Mouse (Mus musculus) intestine, postnatal 0 days (tissue): ENCODE results near the gene Ttll6. TPM values are rescaled to one million over a fixed set of nuclear protein-coding genes. Genes with fewer than 3 reads are reported as not detected.

ENCODE experiments used
- ATAC-seq: fragments of 200-750 bp; cut with Nextera tagmentation; 2 replicates; pipeline ENCODE4 v1.8.0; 2017; ENCODE audit warnings: mild to moderate bottlenecking, moderate TSS enrichment, moderate library complexity
- H3K27ac ChIP-seq: fragments of 300-500 bp; sonication (generic); 2 replicates; pipeline ENCODE4 v1.5.1; 2014; ENCODE audit warnings: mild to moderate bottlenecking, low read depth, low read length, moderate library complexity
- H3K27me3 ChIP-seq: fragments of 300-500 bp; sonication (generic); replicated peaks from 2 replicates; pipeline ENCODE4 v1.6.1; 2014; ENCODE audit warnings: low read length, mixed read lengths; ENCODE audit not compliant: control insufficient read depth, insufficient read depth
- H3K36me3 ChIP-seq: fragments of 300-500 bp; sonication (generic); 2 replicates; pipeline ENCODE4 v1.6.1; 2014; ENCODE audit warnings: mild to moderate bottlenecking, moderate library complexity; ENCODE audit not compliant: control insufficient read depth, insufficient read depth
- H3K4me1 ChIP-seq: fragments of 300-500 bp; sonication (generic); replicated peaks from 2 replicates; pipeline ENCODE4 v1.6.1; 2014; ENCODE audit warnings: antibody characterized with exemption, low read length, mixed read lengths; ENCODE audit not compliant: control insufficient read depth, insufficient read depth
- H3K4me2 ChIP-seq: fragments of 300-500 bp; sonication (generic); replicated peaks from 2 replicates; pipeline ENCODE4 v1.6.1; 2014; ENCODE audit warnings: low read depth, mild to moderate bottlenecking, moderate library complexity
- H3K4me3 ChIP-seq: fragments of 300-500 bp; sonication (generic); 2 replicates; pipeline ENCODE4 v1.5.1; 2014; ENCODE audit warnings: low read depth, low read length
- H3K9ac ChIP-seq: fragments of 300-500 bp; sonication (generic); 2 replicates; pipeline ENCODE4 v1.6.1; 2014; ENCODE audit warnings: mild to moderate bottlenecking, low read depth, low read length
- H3K9me3 ChIP-seq: fragments of 300-500 bp; sonication (generic); 2 replicates; pipeline ENCODE4 v1.6.1; 2016; ENCODE audit warnings: mixed run types; ENCODE audit not compliant: control insufficient read depth
- CTCF ChIP-seq: sonication (generic); IDR thresholded peaks from 2 replicates; pipeline ENCODE4 v1.5.1; 2016; ENCODE audit warnings: low read depth, mild to moderate bottlenecking, control low read depth, antibody characterized with exemption, moderate library complexity
- WGBS: fragments of 180-500 bp; shearing (Covaris S2); extraction: QIAGEN DNeasy Blood & Tissue Kit; methylation state at CpG from one replicate; pipeline ENCODE4 v1.1.7; 2014; 5-methylcytosine and 5-hydroxymethylcytosine counted together
- polyA plus RNA-seq: library from polyadenylated mRNA; unstranded; fragments of >200 nt; fragmentation: Nextera tagmentation; extraction: Ambion mirVana; gene quantifications from 2 replicates; pipeline ENCODE4 v1.2.1, GENCODE M21; 2015

Gene Ttll6
- polyA plus RNA-seq, 1 experiment from 2014 or later, result 0.10 TPM

DNA sequence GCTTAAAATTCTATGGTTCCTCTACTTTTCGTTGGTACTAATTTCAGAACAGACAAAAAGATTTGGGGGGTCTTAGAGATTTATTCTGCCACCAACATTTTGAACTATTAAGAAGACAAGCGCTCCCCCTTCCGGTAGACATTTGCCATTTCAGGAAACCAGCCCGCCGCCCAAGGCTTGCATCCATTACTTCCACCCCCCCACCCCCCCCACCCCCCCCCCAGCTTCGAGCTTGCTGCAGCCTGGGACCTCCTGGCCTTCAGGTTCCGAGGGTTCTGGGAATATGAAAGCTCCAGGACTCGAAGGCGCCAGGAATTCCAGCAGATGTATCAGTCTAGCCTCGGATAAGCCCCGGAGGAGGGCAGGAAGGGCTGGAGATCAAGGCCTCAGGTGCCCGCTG is 65.1 kb downstream of the Ttll6 start:
- no peaks in the 10 kb centered on the region for H3K4me1 ChIP-seq
- no peak overlapping the region for H3K4me3 ChIP-seq
- H3K27ac ChIP-seq, result no peak overlapping the region
- H3K9ac ChIP-seq, result no peak overlapping the region
- peak; percentile 58 for TF ChIP-seq CTCF
- no peaks in the 10 kb centered on the region for H3K36me3 ChIP-seq
- no peak for ATAC-seq
- no peak overlapping the region for H3K4me2 ChIP-seq
- H3K9me3 ChIP-seq, result no peaks in the 10 kb centered on the region
- under 1% methylated on average over 11 of the region's 12 CpGs for WGBS
- peaks cover 100% of the 10 kb centered on the region for H3K27me3 ChIP-seq

- no peaks in the 10 kb centered on the region for H3K9me3 ChIP-seq
- no peak overlapping the region for H3K27ac ChIP-seq
- no peaks in the 10 kb centered on the region for H3K36me3 ChIP-seq
- no peaks in the 10 kb centered on the region for H3K4me1 ChIP-seq
- no peak for TF ChIP-seq CTCF
- ATAC-seq, result no peak
- 4% methylated on average over 22 of the region's 22 CpGs for WGBS
- no peak overlapping the region for H3K9ac ChIP-seq
- H3K4me3 ChIP-seq, result no peak overlapping the region
- 0 out of 2 replicates have a peak overlapping the region, but pooled peaks have one; percentile 9 for H3K4me2 ChIP-seq
- H3K27me3 ChIP-seq, result peaks cover 100% of the 10 kb centered on the region
These were observed 65.8 kb downstream of the Ttll6 start for GRCm38 (mm10) chr11:96199181-96200086.

DNA sequence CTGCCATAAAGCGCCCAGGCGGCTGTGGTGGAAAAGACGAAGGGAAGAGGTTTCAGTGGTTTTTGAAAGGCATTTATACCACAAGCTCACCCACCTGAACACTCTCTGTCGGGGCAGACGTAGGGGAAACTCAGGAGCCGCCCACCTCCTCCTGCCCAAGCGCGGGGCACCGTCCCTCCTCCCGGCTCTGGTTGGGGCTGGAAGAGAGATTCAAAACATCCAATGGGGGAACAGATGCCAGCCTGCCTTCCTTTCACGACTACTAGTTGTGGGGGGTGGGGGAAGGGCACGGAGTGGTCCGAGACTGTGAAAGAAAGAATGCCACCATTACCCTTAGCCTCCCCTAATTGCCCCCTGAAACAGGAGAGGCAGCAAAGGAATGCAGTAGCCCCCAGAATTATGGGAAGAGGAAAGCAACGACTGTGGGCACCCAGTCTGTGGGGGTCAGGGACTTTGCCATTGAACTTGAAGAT is 66.6 kb downstream of the Ttll6 start:
- Histone ChIP-seq H3K9me3 (no peaks in the 10 kb centered on the region), H3K36me3 (no peaks in the 10 kb centered on the region), H3K9ac (no peak overlapping the region), H3K27me3 (peaks cover 100% of the 10 kb centered on the region), H3K4me1 (no peaks in the 10 kb centered on the region), H3K4me3 (no peak overlapping the region), H3K27ac (no peak overlapping the region), H3K4me2 (0 out of 2 replicates have a peak overlapping the region, but pooled peaks have one; percentile 9)
- TF ChIP-seq CTCF, result no peak
- no peak for ATAC-seq
- WGBS, result under 1% methylated on average over 14 of the region's 14 CpGs

GRCm38 (mm10) chr11:96201741-96202140 is 68.2 kb downstream of the Ttll6 start:
- Histone ChIP-seq H3K27ac (no peak overlapping the region), H3K27me3 (peaks cover 100% of the 10 kb centered on the region), H3K4me2 (no peak overlapping the region), H3K9ac (no peak overlapping the region), H3K9me3 (no peaks in the 10 kb centered on the region), H3K4me3 (no peak overlapping the region), H3K4me1 (no peaks in the 10 kb centered on the region), H3K36me3 (no peaks in the 10 kb centered on the region)
- ATAC-seq, result no peak
- TF ChIP-seq CTCF, result no peak

- Histone ChIP-seq H3K27ac (no peak overlapping the region), H3K4me3 (no peak overlapping the region), H3K4me1 (no peaks in the 10 kb centered on the region), H3K27me3 (peaks cover 100% of the 10 kb centered on the region), H3K9ac (no peak overlapping the region), H3K36me3 (no peaks in the 10 kb centered on the region), H3K4me2 (no peak overlapping the region), H3K9me3 (no peaks in the 10 kb centered on the region)
- WGBS, result 2% methylated on average over 14 of the region's 14 CpGs
- peak; percentile 31; the same call in 1 of the 2 replicates for ATAC-seq
- no peak for TF ChIP-seq CTCF
These were observed 69.0 kb downstream of the Ttll6 start for GRCm38 (mm10) chr11:96202401-96203081.

DNA sequence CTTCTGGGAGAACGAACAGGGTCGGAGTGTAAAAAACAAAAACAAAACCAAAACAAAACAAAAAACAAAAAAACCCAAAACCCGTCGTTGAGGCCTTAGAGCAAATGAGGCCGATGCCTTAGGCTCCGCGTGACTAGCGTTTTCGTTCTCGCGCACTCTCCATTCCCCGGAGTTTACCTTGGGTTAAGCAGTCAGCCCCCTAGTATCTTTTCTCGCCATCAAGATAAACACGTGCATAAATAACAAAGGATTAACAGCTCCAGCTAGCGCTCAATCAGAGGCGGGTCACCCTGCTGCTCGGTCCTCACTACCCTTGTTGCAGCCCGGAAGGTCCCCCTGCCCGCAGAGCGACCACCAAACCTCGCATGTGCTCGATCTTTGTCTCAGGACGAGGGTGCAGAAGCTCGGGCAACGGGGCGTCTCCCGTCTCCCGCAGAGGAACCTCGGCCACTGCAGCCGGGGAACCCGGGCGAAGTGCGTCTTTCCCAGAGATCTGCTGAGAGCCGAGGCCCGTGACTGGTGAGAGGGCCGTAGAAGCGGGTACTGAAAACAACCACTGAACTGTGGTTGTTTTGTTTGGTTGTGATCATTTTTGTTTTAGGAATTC is 69.7 kb downstream of the Ttll6 start:
- Histone ChIP-seq H3K4me1 (no peaks in the 10 kb centered on the region), H3K4me3 (peak overlapping the region; percentile 7), H3K36me3 (no peaks in the 10 kb centered on the region), H3K27ac (no peak overlapping the region), H3K9me3 (no peaks in the 10 kb centered on the region), H3K9ac (no peak overlapping the region), H3K4me2 (0 out of 2 replicates have a peak overlapping the region, but pooled peaks have one; percentile 17), H3K27me3 (peaks cover 100% of the 10 kb centered on the region)
- no peak for ATAC-seq
- no peak for TF ChIP-seq CTCF
- 2% methylated on average over 37 of the region's 37 CpGs for WGBS
